Mouse (Mus musculus) limb, embryonic 13.5 days (tissue): ENCODE results near the gene Ace3. TPM values are rescaled to one million over a fixed set of nuclear protein-coding genes. Genes with fewer than 3 reads are reported as not detected.
"Not testable (repeated sequence)": the region's sequence is repeated elsewhere in the genome, so short reads cannot be mapped to it uniquely, and the experiment has no call there.

ENCODE experiments used
- ATAC-seq: fragments of 200-750 bp; cut with Nextera tagmentation; 2 replicates; pipeline ENCODE4 v1.8.0; 2017; ENCODE audit warnings: low read depth, moderate number of reproducible peaks, moderate TSS enrichment; ENCODE audit not compliant: low FRiP score
- H3K27ac ChIP-seq: fragments of 300-500 bp; sonication (generic); 2 replicates; pipeline ENCODE4 v1.5.1; 2015; ENCODE audit warnings: inconsistent platforms, mild to moderate bottlenecking, moderate library complexity
- H3K27me3 ChIP-seq: fragments of 300-500 bp; sonication (generic); 2 replicates; pipeline ENCODE4 v1.6.1; 2015; ENCODE audit warnings: mild to moderate bottlenecking, inconsistent platforms
- H3K36me3 ChIP-seq: fragments of 300-500 bp; sonication (generic); 2 replicates; pipeline ENCODE4 v1.6.1; 2015; ENCODE audit warnings: inconsistent platforms, mild to moderate bottlenecking, moderate library complexity
- H3K4me1 ChIP-seq: fragments of 300-500 bp; sonication (generic); 2 replicates; pipeline ENCODE4 v1.6.1; 2015; ENCODE audit warnings: inconsistent platforms
- H3K4me2 ChIP-seq: fragments of 300-500 bp; sonication (generic); replicated peaks from 2 replicates; pipeline ENCODE4 v1.6.1; 2015; ENCODE audit warnings: inconsistent platforms, mild to moderate bottlenecking, moderate library complexity
- H3K4me3 ChIP-seq: fragments of 300-500 bp; sonication (generic); 2 replicates; pipeline ENCODE4 v1.5.1; 2015; ENCODE audit warnings: moderate library complexity, mild to moderate bottlenecking, inconsistent platforms
- H3K9ac ChIP-seq: fragments of 300-500 bp; sonication (generic); 2 replicates; pipeline ENCODE4 v1.6.1; 2015; ENCODE audit warnings: mild to moderate bottlenecking, inconsistent platforms
- H3K9me3 ChIP-seq: fragments of 300-500 bp; sonication (generic); 2 replicates; pipeline ENCODE4 v1.6.1; 2016; ENCODE audit warnings: inconsistent platforms
- WGBS: fragments of 180-500 bp; shearing (Covaris S2); methylation state at CpG from one replicate; pipeline ENCODE4 v1.1.7; 2015; 5-methylcytosine and 5-hydroxymethylcytosine counted together
- polyA plus RNA-seq: library from polyadenylated mRNA; unstranded; fragments of >200 nt; fragmentation: Nextera tagmentation; extraction: Ambion mirVana; gene quantifications from 2 replicates; pipeline ENCODE4 v1.2.1, GENCODE M21; 2015

The Ace3 gene
- polyA plus RNA-seq, 1 experiment from 2014 or later: not detected

- Histone ChIP-seq H3K27ac (no peak overlapping the region), H3K9me3 (no peaks in the 10 kb centered on the region), H3K4me1 (no peaks in the 10 kb centered on the region), H3K36me3 (peaks cover 6% of the 10 kb centered on the region; the same call in 1 of the 2 replicates), H3K9ac (no peak overlapping the region), H3K4me3 (no peak overlapping the region), H3K27me3 (peaks cover 6% of the 10 kb centered on the region), H3K4me2 (no peak overlapping the region)
- ATAC-seq: no peak
- 39% methylated on average over 10 of the region's 11 CpGs for WGBS
These were observed 32.1 kb downstream of the Ace3 start for GRCm38 (mm10) chr11:106026465-106027151.

- Histone ChIP-seq H3K9ac (no peak overlapping the region), H3K4me2 (no peak overlapping the region), H3K27ac (no peak overlapping the region), H3K4me3 (no peak overlapping the region), H3K4me1 (no peaks in the 10 kb centered on the region), H3K27me3 (no peaks in the 10 kb centered on the region), H3K9me3 (no peaks in the 10 kb centered on the region), H3K36me3 (peaks cover 6% of the 10 kb centered on the region; the same call in 1 of the 2 replicates)
- ATAC-seq: no peak
- 89% methylated on average over 5 of the region's 5 CpGs for WGBS
These were observed 33.1 kb downstream of the Ace3 start for GRCm38 (mm10) chr11:106027607-106028006.

GRCm38 (mm10) chr11:106032074-106032473 is 37.6 kb downstream of the Ace3 start:
- not testable (repeated sequence) for H3K4me1 ChIP-seq, H3K27me3 ChIP-seq, H3K27ac ChIP-seq, H3K4me2 ChIP-seq, H3K9me3 ChIP-seq, H3K36me3 ChIP-seq, ATAC-seq
- H3K4me3 ChIP-seq: peak overlapping the region; percentile 41
- 0 out of 2 replicates have a peak overlapping the region, but pooled peaks have one; percentile 53 for H3K9ac ChIP-seq
- WGBS: 35% methylated on average over 11 of the region's 25 CpGs

- Histone ChIP-seq H3K4me3 (peak overlapping the region; percentile 27), H3K4me2 (peak overlapping the region; percentile 55), H3K9ac (peak overlapping the region; percentile 51), H3K4me1 (peaks cover 20% of the 10 kb centered on the region), H3K9me3 (no peaks in the 10 kb centered on the region), H3K27me3 (no peaks in the 10 kb centered on the region), H3K36me3 (no peaks in the 10 kb centered on the region), H3K27ac (peak overlapping the region; percentile 81)
- 24% methylated on average over 11 of the region's 11 CpGs for WGBS
- ATAC-seq: no peak
These were observed 39.0 kb downstream of the Ace3 start for GRCm38 (mm10) chr11:106033491-106033919.

GRCm38 (mm10) chr11:106034986-106035385 is 40.5 kb downstream of the Ace3 start:
- no peak overlapping the region for H3K4me2 ChIP-seq
- H3K27ac ChIP-seq: no peak overlapping the region
- no peak overlapping the region for H3K9ac ChIP-seq
- H3K4me3 ChIP-seq: no peak overlapping the region
- peaks cover 25% of the 10 kb centered on the region for H3K4me1 ChIP-seq
- ATAC-seq: no peak
- 85% methylated on average over 9 of the region's 9 CpGs for WGBS
- no peaks in the 10 kb centered on the region for H3K27me3 ChIP-seq
- peaks cover 3% of the 10 kb centered on the region; the same call in 1 of the 2 replicates for H3K36me3 ChIP-seq
- H3K9me3 ChIP-seq: no peaks in the 10 kb centered on the region

- peak; percentile 99 for ATAC-seq
- peak within 1 kb of the TSS; percentile 89 for H3K4me2 ChIP-seq
- H3K27me3 ChIP-seq: no peaks in the 10 kb centered on the region
- peaks cover 6% of the 10 kb centered on the region; the same call in 1 of the 2 replicates for H3K36me3 ChIP-seq
- peak within 1 kb of the TSS; percentile 99 for H3K4me3 ChIP-seq
- H3K9ac ChIP-seq: peak within 1 kb of the TSS; percentile 95
- WGBS: under 1% methylated on average over 66 of the region's 66 CpGs
- peak within 1 kb of the TSS; percentile 92 for H3K27ac ChIP-seq
- peaks cover 25% of the 10 kb centered on the region for H3K4me1 ChIP-seq
- no peaks in the 10 kb centered on the region for H3K9me3 ChIP-seq
These were observed 42.3 kb downstream of the Ace3 start, which contains the start of gene Dcaf7 for GRCm38 (mm10) chr11:106036548-106037417. Gene Dcaf7 (plus strand): TSS chr11:106036872.

- peaks cover 6% of the 10 kb centered on the region; the same call in 1 of the 2 replicates for H3K36me3 ChIP-seq
- peak overlapping the region; percentile 92 for H3K27ac ChIP-seq
- H3K9ac ChIP-seq: peak overlapping the region; percentile 95
- no peaks in the 10 kb centered on the region for H3K27me3 ChIP-seq
- H3K4me1 ChIP-seq: peaks cover 25% of the 10 kb centered on the region
- no peak for ATAC-seq
- peak overlapping the region; percentile 99 for H3K4me3 ChIP-seq
- peak overlapping the region; percentile 89 for H3K4me2 ChIP-seq
- 0% methylated on average over 13 of the region's 13 CpGs for WGBS
- H3K9me3 ChIP-seq: no peaks in the 10 kb centered on the region
These were observed 42.9 kb downstream of the Ace3 start for GRCm38 (mm10) chr11:106037418-106037751.

GRCm38 (mm10) chr11:106044349-106044748 is 49.9 kb downstream of the Ace3 start:
- Histone ChIP-seq H3K9ac (no peak overlapping the region), H3K36me3 (peaks cover 33% of the 10 kb centered on the region), H3K9me3 (no peaks in the 10 kb centered on the region), H3K4me1 (no peaks in the 10 kb centered on the region), H3K27me3 (no peaks in the 10 kb centered on the region), H3K4me2 (no peak overlapping the region), H3K4me3 (no peak overlapping the region), H3K27ac (no peak overlapping the region)
- ATAC-seq: no peak

- H3K4me3 ChIP-seq: no peak overlapping the region
- no peak overlapping the region for H3K27ac ChIP-seq
- no peaks in the 10 kb centered on the region for H3K4me1 ChIP-seq
- no peak overlapping the region for H3K9ac ChIP-seq
- H3K36me3 ChIP-seq: peaks cover 41% of the 10 kb centered on the region
- H3K27me3 ChIP-seq: no peaks in the 10 kb centered on the region
- ATAC-seq: no peak
- no peak overlapping the region for H3K4me2 ChIP-seq
- WGBS: 94% methylated on average over 1 of the region's 1 CpGs
- no peaks in the 10 kb centered on the region for H3K9me3 ChIP-seq
These were observed 50.8 kb downstream of the Ace3 start for GRCm38 (mm10) chr11:106045256-106045655.

- H3K36me3 ChIP-seq: peaks cover 44% of the 10 kb centered on the region
- no peak for ATAC-seq
- WGBS: 94% methylated on average over 3 of the region's 3 CpGs
These were observed 51.3 kb downstream of the Ace3 start for GRCm38 (mm10) chr11:106045780-106046179.

GRCm38 (mm10) chr11:106046584-106046983 is 52.1 kb downstream of the Ace3 start:
- Histone ChIP-seq H3K4me3 (no peak overlapping the region), H3K9me3 (no peaks in the 10 kb centered on the region), H3K36me3 (peaks cover 52% of the 10 kb centered on the region), H3K4me1 (no peaks in the 10 kb centered on the region), H3K27me3 (no peaks in the 10 kb centered on the region), H3K9ac (no peak overlapping the region), H3K4me2 (no peak overlapping the region), H3K27ac (no peak overlapping the region)
- WGBS: 89% methylated on average over 9 of the region's 9 CpGs
- ATAC-seq: no peak

More at GRCm38 (mm10) chr11:106045780-106046179, 51.3 kb downstream of the Ace3 start:
- Histone ChIP-seq H3K4me1 (no peaks in the 10 kb centered on the region), H3K4me2 (no peak overlapping the region), H3K27ac (no peak overlapping the region), H3K4me3 (no peak overlapping the region), H3K9ac (no peak overlapping the region), H3K27me3 (no peaks in the 10 kb centered on the region), H3K9me3 (no peaks in the 10 kb centered on the region)

GRCm38 (mm10) chr11:106053921-106054320 is 59.4 kb downstream of the Ace3 start:
- Histone ChIP-seq H3K27me3 (no peaks in the 10 kb centered on the region), H3K9ac (no peak overlapping the region), H3K4me2 (no peak overlapping the region), H3K9me3 (no peaks in the 10 kb centered on the region), H3K4me3 (no peak overlapping the region), H3K4me1 (no peaks in the 10 kb centered on the region), H3K27ac (no peak overlapping the region), H3K36me3 (peaks cover 99% of the 10 kb centered on the region)
- ATAC-seq: no peak
- WGBS: 94% methylated on average over 2 of the region's 2 CpGs
